Mouse (Mus musculus): ENCODE data around the gene Dnajc16.
"Not testable (repeated sequence)": the region's sequence is repeated elsewhere in the genome, so short reads cannot be mapped to it uniquely, and the experiment has no call there.

Gene Dnajc16

GRCm38 (mm10) chr4:141796954-141797353 lies 6.2 kb upstream of the Dnajc16 start:
- no peak for DNase-seq (ENCODE audit: extremely low read depth, insufficient read length, low spot score)

GRCm38 (mm10) chr4:141796356-141796755 lies 5.6 kb upstream of the Dnajc16 start:
- DNase-seq (ENCODE audit: extremely low read depth, insufficient read length, low spot score), result no peak

GRCm38 (mm10) chr4:141794152-141794535 lies 3.4 kb upstream of the Dnajc16 start:
- DNase-seq (ENCODE audit: extremely low read depth, insufficient read length, low spot score), result no peak

- DNase-seq (ENCODE audit: extremely low read depth, insufficient read length, low spot score), result peak; percentile 100
Observed at GRCm38 (mm10) chr4:141793282-141794151, 2.8 kb upstream of the Dnajc16 start, which contains the start of gene Casp9. Gene Casp9, plus strand, starts transcription at chr4:141793612.

GRCm38 (mm10) chr4:141792554-141793281 lies 2.0 kb upstream of the Dnajc16 start:
- DNase-seq (ENCODE audit: extremely low read depth, insufficient read length, low spot score), result no peak

- no peak for DNase-seq (ENCODE audit: extremely low read depth, insufficient read length, low spot score)
Observed at GRCm38 (mm10) chr4:141791951-141792350, 1.2 kb upstream of the Dnajc16 start.

- no peak for DNase-seq (ENCODE audit: extremely low read depth, insufficient read length, low spot score)
Observed at GRCm38 (mm10) chr4:141791486-141791885, 755 bp upstream of the Dnajc16 start.

- no peak for DNase-seq (ENCODE audit: extremely low read depth, insufficient read length, low spot score)
Observed at GRCm38 (mm10) chr4:141789564-141790218, 1.0 kb downstream of the Dnajc16 start.

GRCm38 (mm10) chr4:141787462-141787861 lies 3.3 kb downstream of the Dnajc16 start:
- DNase-seq (ENCODE audit: extremely low read depth, insufficient read length, low spot score), result no peak

- no peak for DNase-seq (ENCODE audit: extremely low read depth, insufficient read length, low spot score)
Observed at GRCm38 (mm10) chr4:141787046-141787445, 3.7 kb downstream of the Dnajc16 start.

- no peak for DNase-seq (ENCODE audit: extremely low read depth, insufficient read length, low spot score)
Observed at GRCm38 (mm10) chr4:141786141-141786540, 4.6 kb downstream of the Dnajc16 start.

GRCm38 (mm10) chr4:141784835-141785234 lies 5.9 kb downstream of the Dnajc16 start:
- DNase-seq (ENCODE audit: extremely low read depth, insufficient read length, low spot score), result no peak

- no peak for DNase-seq (ENCODE audit: extremely low read depth, insufficient read length, low spot score)
Observed at GRCm38 (mm10) chr4:141781201-141781985, 9.3 kb downstream of the Dnajc16 start.

- no peak for DNase-seq (ENCODE audit: extremely low read depth, insufficient read length, low spot score)
Observed at GRCm38 (mm10) chr4:141779828-141780227, 10.9 kb downstream of the Dnajc16 start.

GRCm38 (mm10) chr4:141773019-141773418 lies 17.7 kb downstream of the Dnajc16 start:
- not testable (repeated sequence) for DNase-seq (ENCODE audit: extremely low read depth, insufficient read length, low spot score)

GRCm38 (mm10) chr4:141771823-141772222 lies 18.9 kb downstream of the Dnajc16 start:
- no peak for DNase-seq (ENCODE audit: extremely low read depth, insufficient read length, low spot score)

GRCm38 (mm10) chr4:141769501-141770160 lies 21.1 kb downstream of the Dnajc16 start:
- no peak for DNase-seq (ENCODE audit: extremely low read depth, insufficient read length, low spot score)

- peak; percentile 87 for DNase-seq (ENCODE audit: extremely low read depth, insufficient read length, low spot score)
Observed at GRCm38 (mm10) chr4:141767353-141768036, 23.2 kb downstream of the Dnajc16 start.

GRCm38 (mm10) chr4:141766668-141767352 lies 23.9 kb downstream of the Dnajc16 start:
- peak; percentile 78 for DNase-seq (ENCODE audit: extremely low read depth, insufficient read length, low spot score)
